Mouse (Mus musculus) heart, embryonic 12.5 days (tissue): ENCODE measurements around the gene Slc13a3. TPM values are rescaled to one million over a fixed set of nuclear protein-coding genes. Genes with fewer than 3 reads are reported as not detected.
A peak's percentile ranks its signal among the peaks of the same experiment; 100 is the strongest.

ENCODE experiments used
- ATAC-seq: fragments of 200-750 bp; cut with Nextera tagmentation; 2 replicates; pipeline ENCODE4 v1.8.0; 2017; ENCODE audit warnings: moderate TSS enrichment, moderate library complexity; ENCODE audit not compliant: insufficient number of reproducible peaks, low FRiP score
- H3K27ac ChIP-seq: fragments of 300-500 bp; sonication (generic); 2 replicates; pipeline ENCODE4 v1.5.1; 2016; ENCODE audit warnings: mild to moderate bottlenecking, moderate library complexity; ENCODE audit not compliant: poor library complexity, severe bottlenecking
- H3K27me3 ChIP-seq: fragments of 300-500 bp; sonication (generic); replicated peaks from 2 replicates; pipeline ENCODE4 v1.6.1; 2016; ENCODE audit warnings: mild to moderate bottlenecking, moderate library complexity
- H3K36me3 ChIP-seq: fragments of 300-500 bp; sonication (generic); 2 replicates; pipeline ENCODE4 v1.6.1; 2016; ENCODE audit warnings: mild to moderate bottlenecking, moderate library complexity
- H3K4me1 ChIP-seq: fragments of 300-500 bp; sonication (generic); replicated peaks from 2 replicates; pipeline ENCODE4 v1.6.1; 2016; ENCODE audit warnings: mild to moderate bottlenecking
- H3K4me2 ChIP-seq: fragments of 300-500 bp; sonication (generic); 2 replicates; pipeline ENCODE4 v1.6.1; 2016; ENCODE audit warnings: mild to moderate bottlenecking, moderate library complexity
- H3K4me3 ChIP-seq: fragments of 300-500 bp; sonication (generic); 2 replicates; pipeline ENCODE4 v1.5.1; 2016; ENCODE audit warnings: mild to moderate bottlenecking
- H3K9ac ChIP-seq: fragments of 300-500 bp; sonication (generic); 2 replicates; pipeline ENCODE4 v1.6.1; 2016; ENCODE audit warnings: mild to moderate bottlenecking, moderate library complexity
- H3K9me3 ChIP-seq: fragments of 300-500 bp; sonication (generic); replicated peaks from 2 replicates; pipeline ENCODE4 v1.6.1; 2016; ENCODE audit warnings: mild to moderate bottlenecking, moderate library complexity
- WGBS: fragments of 180-500 bp; shearing (Covaris S2); methylation state at CpG from one replicate; pipeline ENCODE4 v1.1.7; 2016; 5-methylcytosine and 5-hydroxymethylcytosine counted together
- polyA plus RNA-seq: library from polyadenylated mRNA; unstranded; fragments of >200 nt; fragmentation: Nextera tagmentation; extraction: Ambion mirVana; gene quantifications from 2 replicates; pipeline ENCODE4 v1.2.1, GENCODE M21; 2016

Slc13a3 gene
- polyA plus RNA-seq, 1 experiment from 2014 or later: 0.19 TPM

DNA sequence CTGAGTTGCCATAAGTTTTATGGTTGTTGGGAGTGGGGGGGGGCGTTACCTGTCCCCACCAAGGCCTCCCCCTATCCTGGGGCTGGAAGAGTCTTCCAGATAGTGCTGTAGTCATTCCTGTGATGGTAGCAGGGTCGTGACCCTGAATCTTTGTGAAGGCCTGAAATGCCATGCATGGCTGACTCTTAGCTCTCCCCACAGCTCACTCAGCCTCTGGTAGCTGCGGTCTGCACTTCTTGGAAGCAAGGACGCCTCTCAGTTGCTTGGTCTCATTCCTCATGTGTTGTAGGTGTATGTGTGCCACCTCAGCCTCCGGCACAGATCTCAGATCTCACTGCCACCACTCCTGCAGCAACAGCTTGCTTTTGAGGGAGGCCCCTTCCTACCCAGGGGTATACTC lies 2.8 kb upstream of the Slc13a3 start:
- Histone ChIP-seq H3K4me1 (peaks cover 7% of the 10 kb centered on the region), H3K4me3 (no peak overlapping the region), H3K27ac (no peak overlapping the region), H3K9me3 (no peaks in the 10 kb centered on the region), H3K4me2 (no peak overlapping the region), H3K9ac (no peak overlapping the region), H3K27me3 (peaks cover 53% of the 10 kb centered on the region), H3K36me3 (no peaks in the 10 kb centered on the region)
- ATAC-seq: no peak
- WGBS: 60% methylated on average over 5 of the region's 5 CpGs

DNA sequence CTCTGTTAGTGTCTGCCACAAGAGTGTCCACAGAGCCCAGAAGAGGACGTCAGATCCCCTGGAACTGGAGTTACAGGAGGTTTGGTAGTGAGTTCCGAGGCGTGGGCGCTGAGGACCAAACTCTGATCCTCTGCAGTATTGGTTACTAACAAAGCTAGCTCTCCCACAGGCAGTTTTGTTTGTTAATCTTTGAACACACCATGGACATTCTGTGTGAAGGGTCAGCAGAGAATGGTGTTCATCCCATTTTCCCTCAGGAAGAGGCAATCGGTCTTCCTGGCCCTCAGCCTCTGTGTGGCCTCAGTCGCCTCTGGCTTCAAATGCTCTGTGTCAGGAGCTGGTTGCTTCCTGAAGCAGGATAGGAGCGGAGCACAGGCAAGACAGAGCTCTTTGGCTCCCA lies 2.4 kb upstream of the Slc13a3 start:
- H3K36me3 ChIP-seq: no peaks in the 10 kb centered on the region
- H3K27me3 ChIP-seq: peaks cover 57% of the 10 kb centered on the region
- no peak overlapping the region for H3K27ac ChIP-seq
- no peaks in the 10 kb centered on the region for H3K9me3 ChIP-seq
- H3K4me1 ChIP-seq: peaks cover 7% of the 10 kb centered on the region
- 73% methylated on average over 7 of the region's 7 CpGs for WGBS
- no peak overlapping the region for H3K9ac ChIP-seq
- no peak for ATAC-seq
- H3K4me2 ChIP-seq: no peak overlapping the region
- H3K4me3 ChIP-seq: no peak overlapping the region

DNA sequence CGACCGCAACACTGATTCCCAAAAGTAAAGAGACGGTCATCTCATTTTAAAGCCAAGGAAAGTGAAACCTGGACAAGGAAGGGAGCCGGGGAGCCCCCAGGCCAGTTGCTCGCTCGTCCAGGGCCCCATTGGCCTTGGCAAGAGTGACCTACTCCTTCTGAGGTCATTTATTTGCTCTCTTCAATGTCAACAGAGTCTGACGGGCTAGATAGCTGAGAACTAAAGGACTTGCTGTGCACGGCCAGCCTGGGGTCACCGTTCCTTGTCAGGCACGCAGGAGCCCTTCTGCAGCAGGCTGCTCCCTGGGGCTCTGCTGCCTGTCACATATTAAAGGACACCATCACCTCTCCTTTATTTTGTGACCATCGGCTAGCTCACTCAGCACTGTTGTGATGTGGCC lies 1.1 kb downstream of the Slc13a3 start:
- no peaks in the 10 kb centered on the region for H3K9me3 ChIP-seq
- H3K27me3 ChIP-seq: peaks cover 70% of the 10 kb centered on the region
- peaks cover 7% of the 10 kb centered on the region for H3K4me1 ChIP-seq
- no peak overlapping the region for H3K4me2 ChIP-seq
- ATAC-seq: no peak
- 73% methylated on average over 11 of the region's 11 CpGs for WGBS
- H3K36me3 ChIP-seq: no peaks in the 10 kb centered on the region
- H3K9ac ChIP-seq: no peak overlapping the region
- H3K4me3 ChIP-seq: no peak overlapping the region
- no peak overlapping the region for H3K27ac ChIP-seq

DNA sequence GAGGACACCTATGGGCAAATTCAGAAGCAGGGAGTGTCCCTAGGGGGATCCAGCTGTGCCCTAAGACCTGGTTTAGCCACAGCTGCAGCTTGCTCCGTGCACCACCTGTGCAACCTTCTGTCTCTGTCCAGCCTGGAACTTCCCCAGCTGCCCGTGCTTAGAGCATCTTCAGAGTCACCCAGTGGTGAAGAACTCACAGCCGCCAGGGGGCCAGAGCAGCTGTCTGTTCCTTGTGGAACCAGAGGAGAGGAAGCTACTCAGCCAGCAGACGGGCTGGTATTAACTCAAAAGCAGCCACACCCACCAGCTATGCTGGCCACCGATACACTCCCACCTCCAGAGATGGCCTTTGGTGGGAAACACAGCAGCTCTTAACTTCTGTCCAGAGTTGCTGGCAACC lies 2.9 kb downstream of the Slc13a3 start:
- Histone ChIP-seq H3K27ac (no peak overlapping the region), H3K9ac (no peak overlapping the region), H3K27me3 (peaks cover 63% of the 10 kb centered on the region), H3K36me3 (no peaks in the 10 kb centered on the region), H3K4me3 (no peak overlapping the region), H3K4me2 (no peak overlapping the region), H3K4me1 (peaks cover 7% of the 10 kb centered on the region), H3K9me3 (no peaks in the 10 kb centered on the region)
- WGBS: 29% methylated on average over 5 of the region's 5 CpGs
- no peak for ATAC-seq

DNA sequence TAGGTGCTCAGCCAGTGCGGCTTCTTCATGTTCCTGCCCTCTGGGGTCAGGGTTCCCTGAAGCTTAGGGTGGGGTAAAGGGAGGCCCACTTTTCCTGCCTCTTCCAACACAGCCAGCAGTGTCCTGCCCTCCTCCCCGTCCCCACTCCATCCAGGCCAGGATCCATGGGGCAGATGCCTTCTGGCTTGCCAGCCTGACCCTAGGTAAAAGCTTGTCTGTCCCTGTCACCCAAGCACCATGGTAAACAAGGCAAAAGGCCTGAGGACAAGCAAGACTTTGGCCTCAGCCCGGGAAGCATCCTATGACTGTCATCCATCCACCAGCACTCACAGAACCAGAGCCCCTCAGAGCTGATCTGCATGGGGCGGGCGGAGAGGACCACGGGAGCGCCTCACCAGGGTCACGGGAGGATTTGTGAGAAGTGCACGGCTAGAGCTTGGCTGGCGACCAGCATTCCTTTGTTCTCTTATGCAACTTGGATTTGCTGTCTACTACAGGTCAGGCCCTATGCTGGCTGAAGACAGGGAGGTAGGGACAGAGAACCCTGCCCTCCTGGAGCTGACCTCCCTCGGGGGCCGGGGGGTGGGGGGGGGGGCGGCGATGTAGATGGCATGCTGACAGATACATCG lies 5.1 kb downstream of the Slc13a3 start:
- no peak overlapping the region for H3K27ac ChIP-seq
- no peak overlapping the region for H3K4me2 ChIP-seq
- no peak overlapping the region for H3K9ac ChIP-seq
- H3K9me3 ChIP-seq: no peaks in the 10 kb centered on the region
- 47% methylated on average over 15 of the region's 15 CpGs for WGBS
- H3K36me3 ChIP-seq: no peaks in the 10 kb centered on the region
- peak; percentile 33; the same call in 1 of the 2 replicates for ATAC-seq
- H3K4me1 ChIP-seq: peaks cover 3% of the 10 kb centered on the region
- no peak overlapping the region for H3K4me3 ChIP-seq
- peaks cover 42% of the 10 kb centered on the region for H3K27me3 ChIP-seq

DNA sequence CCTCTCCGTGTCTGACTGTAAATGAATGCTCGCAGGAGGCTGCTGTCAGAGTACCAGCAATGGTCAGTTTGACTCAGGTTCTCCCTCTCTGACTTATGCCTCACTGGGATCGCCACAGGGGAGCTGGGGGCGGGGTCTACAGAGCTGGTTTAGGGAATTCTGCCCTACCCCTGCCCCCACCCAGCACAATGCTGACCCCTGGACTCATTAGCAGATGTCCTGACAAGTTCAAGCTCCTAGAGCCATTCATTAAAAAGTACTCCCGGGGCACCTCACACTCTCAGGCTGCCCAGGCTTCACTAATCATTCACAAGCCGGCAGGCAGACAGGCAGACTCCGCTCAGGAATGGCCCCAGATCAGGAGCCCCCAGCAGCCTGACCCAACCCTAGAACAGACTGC lies 13.4 kb downstream of the Slc13a3 start:
- H3K9me3 ChIP-seq: no peaks in the 10 kb centered on the region
- H3K9ac ChIP-seq: no peak overlapping the region
- 24% methylated on average over 7 of the region's 7 CpGs for WGBS
- no peak overlapping the region for H3K4me3 ChIP-seq
- no peaks in the 10 kb centered on the region for H3K36me3 ChIP-seq
- H3K27me3 ChIP-seq: peaks cover 38% of the 10 kb centered on the region
- no peak for ATAC-seq
- no peak overlapping the region for H3K4me2 ChIP-seq
- H3K4me1 ChIP-seq: no peaks in the 10 kb centered on the region
- H3K27ac ChIP-seq: no peak overlapping the region

DNA sequence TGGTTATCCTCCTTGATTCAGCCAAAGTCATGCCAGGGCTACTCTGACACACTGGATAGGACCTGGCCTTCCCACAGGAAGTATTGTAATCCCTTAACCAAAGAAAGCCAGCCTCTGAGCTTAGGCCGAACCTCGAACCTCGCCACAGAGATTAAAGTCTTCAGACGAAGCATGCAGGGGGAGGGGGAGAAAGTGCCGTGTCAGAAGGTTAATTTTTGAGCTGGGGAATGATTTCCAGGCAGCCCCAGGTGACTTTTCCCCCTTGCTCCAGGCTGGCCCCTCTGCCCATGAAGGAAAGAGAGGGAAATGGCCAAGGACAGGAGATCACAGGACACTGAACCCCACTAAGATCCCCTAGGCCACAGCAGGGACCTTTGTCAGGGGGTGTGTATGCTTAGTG lies 14.8 kb downstream of the Slc13a3 start:
- no peak for ATAC-seq
- 53% methylated on average over 5 of the region's 5 CpGs for WGBS
- H3K27me3 ChIP-seq: peaks cover 41% of the 10 kb centered on the region
- no peaks in the 10 kb centered on the region for H3K9me3 ChIP-seq
- H3K4me2 ChIP-seq: no peak overlapping the region
- no peak overlapping the region for H3K9ac ChIP-seq
- no peak overlapping the region for H3K4me3 ChIP-seq
- H3K4me1 ChIP-seq: no peaks in the 10 kb centered on the region
- no peak overlapping the region for H3K27ac ChIP-seq
- H3K36me3 ChIP-seq: no peaks in the 10 kb centered on the region

DNA sequence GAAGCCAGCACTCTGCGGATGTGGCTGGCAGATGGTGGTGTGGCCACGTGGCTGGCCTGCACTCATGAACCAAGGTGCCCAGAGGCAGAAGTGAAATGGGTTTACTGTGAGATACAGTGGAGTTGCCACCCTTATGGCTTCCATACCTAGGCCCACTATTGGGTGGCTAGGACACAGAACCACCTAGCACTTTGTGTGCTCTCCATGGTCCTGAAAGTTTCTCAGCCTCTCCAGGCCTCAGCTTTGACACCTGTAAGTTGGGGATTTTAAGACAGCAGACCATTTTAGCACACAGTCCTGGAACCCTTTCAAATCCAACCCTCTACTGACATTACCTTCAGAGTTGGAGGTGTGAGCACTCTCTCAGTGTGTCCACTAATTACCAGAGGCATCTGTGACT lies 16.3 kb downstream of the Slc13a3 start:
- Histone ChIP-seq H3K4me2 (no peak overlapping the region), H3K4me3 (no peak overlapping the region), H3K4me1 (no peaks in the 10 kb centered on the region), H3K9ac (no peak overlapping the region), H3K27me3 (peaks cover 34% of the 10 kb centered on the region), H3K9me3 (no peaks in the 10 kb centered on the region), H3K36me3 (no peaks in the 10 kb centered on the region), H3K27ac (no peak overlapping the region)
- WGBS: 57% methylated on average over 2 of the region's 2 CpGs
- no peak for ATAC-seq

DNA sequence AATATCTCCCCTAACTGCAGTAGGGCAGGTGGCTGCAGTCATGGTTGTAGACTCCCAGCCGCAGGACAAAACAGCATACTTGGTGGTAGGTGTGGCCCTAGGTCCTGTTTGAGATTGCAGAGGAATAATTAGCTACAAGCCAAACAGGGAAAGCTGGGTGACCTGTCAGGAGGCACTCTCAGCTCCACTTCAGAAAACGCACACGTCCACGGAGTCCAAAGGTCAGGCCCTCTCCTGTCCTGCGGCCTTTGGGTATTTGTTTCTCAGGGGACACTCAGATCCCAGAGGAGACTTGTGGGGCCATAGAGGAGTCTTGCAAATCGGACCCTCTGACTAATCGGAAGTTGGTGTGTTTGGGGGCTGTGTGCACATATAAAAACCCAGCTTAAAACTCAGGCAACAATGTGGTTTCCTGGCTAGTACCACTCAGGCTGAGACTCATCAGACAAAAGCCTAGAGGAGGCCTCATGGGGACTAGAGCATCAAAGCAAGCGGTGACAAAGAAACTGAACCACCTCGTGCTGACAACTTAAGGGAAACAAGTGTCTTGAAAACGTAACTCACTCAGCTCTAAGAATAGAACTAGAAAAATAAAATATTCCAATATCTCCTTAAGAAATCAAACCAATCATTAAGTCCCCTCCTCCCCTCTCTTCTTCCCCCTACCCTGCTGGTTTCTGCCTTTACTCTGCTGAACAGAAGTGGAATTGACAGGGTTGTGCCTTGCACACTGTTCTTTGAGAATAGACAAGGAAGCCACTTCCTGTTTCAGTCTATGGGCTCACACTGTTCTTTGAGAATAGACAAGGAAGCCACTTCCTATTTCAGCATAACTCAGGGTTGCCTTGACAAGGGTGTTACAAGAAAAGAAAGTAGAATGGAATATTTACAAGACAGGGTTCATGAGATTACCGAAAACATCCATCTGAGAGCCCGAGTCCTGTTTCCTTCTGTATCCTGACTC lies 20.0 kb downstream of the Slc13a3 start:
- Histone ChIP-seq H3K27me3 (peaks cover 3% of the 10 kb centered on the region), H3K36me3 (no peaks in the 10 kb centered on the region), H3K27ac (no peak overlapping the region), H3K4me3 (no peak overlapping the region), H3K4me1 (no peaks in the 10 kb centered on the region), H3K9ac (no peak overlapping the region), H3K4me2 (no peak overlapping the region), H3K9me3 (no peaks in the 10 kb centered on the region)
- 71% methylated on average over 12 of the region's 12 CpGs for WGBS
- no peak for ATAC-seq

DNA sequence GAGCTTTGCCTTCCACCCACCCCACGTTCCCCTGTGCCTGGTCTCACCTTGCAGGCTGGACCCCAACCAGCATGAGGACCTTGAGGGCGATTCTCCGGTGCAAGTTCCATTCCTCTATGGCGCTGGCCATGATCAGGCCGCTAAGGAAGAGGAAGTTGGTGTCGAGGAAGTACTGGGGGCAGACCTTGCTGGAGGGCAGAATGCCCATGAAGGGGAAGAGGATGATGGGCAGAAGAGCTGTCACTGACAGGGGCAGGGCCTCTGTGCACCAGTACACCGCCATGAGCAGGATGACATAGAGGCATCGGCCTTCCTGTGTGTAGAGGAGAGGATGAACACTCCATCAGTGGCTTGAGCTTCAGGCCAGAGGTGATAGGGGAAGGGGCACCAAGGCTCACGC lies 24.6 kb downstream of the Slc13a3 start:
- Histone ChIP-seq H3K9me3 (no peaks in the 10 kb centered on the region), H3K9ac (no peak overlapping the region), H3K36me3 (no peaks in the 10 kb centered on the region), H3K4me3 (no peak overlapping the region), H3K27ac (no peak overlapping the region), H3K27me3 (peaks cover under 1% of the 10 kb centered on the region; the same call in 1 of the 2 replicates), H3K4me1 (no peaks in the 10 kb centered on the region), H3K4me2 (no peak overlapping the region)
- no peak for ATAC-seq
- 77% methylated on average over 9 of the region's 9 CpGs for WGBS

DNA sequence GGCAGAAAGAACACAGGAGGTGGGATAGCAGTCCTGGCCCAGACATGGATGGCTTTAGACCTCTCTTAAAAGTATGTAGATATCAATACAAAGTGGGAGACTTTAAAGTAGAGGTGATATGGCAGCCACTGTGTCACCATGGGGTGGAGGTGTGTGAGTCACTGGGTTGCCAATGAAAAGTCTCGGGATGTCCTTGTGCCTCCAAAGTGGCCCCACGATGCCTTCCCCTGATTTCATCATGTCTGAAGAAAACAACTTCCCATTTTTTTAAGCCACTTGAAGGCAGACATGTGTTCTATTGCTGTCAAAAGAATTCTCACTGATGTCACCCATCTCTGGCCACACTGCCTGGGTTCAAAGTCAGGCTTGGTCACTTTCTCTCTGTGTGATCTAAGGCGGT lies 28.2 kb downstream of the Slc13a3 start:
- Histone ChIP-seq H3K9ac (no peak overlapping the region), H3K4me2 (no peak overlapping the region), H3K9me3 (no peaks in the 10 kb centered on the region), H3K27me3 (peaks cover 6% of the 10 kb centered on the region; the same call in 1 of the 2 replicates), H3K27ac (no peak overlapping the region), H3K36me3 (no peaks in the 10 kb centered on the region), H3K4me1 (no peaks in the 10 kb centered on the region), H3K4me3 (no peak overlapping the region)
- 70% methylated on average over 3 of the region's 3 CpGs for WGBS
- no peak for ATAC-seq
